Mouse (Mus musculus): ENCODE results near the gene Thap11. TPM values are rescaled to one million over a fixed set of nuclear protein-coding genes. Genes with fewer than 3 reads are reported as not detected.

Thap11 gene
- total RNA-seq, 2 experiments from 2014 or later = 24.2 to 26.9 TPM

DNA sequence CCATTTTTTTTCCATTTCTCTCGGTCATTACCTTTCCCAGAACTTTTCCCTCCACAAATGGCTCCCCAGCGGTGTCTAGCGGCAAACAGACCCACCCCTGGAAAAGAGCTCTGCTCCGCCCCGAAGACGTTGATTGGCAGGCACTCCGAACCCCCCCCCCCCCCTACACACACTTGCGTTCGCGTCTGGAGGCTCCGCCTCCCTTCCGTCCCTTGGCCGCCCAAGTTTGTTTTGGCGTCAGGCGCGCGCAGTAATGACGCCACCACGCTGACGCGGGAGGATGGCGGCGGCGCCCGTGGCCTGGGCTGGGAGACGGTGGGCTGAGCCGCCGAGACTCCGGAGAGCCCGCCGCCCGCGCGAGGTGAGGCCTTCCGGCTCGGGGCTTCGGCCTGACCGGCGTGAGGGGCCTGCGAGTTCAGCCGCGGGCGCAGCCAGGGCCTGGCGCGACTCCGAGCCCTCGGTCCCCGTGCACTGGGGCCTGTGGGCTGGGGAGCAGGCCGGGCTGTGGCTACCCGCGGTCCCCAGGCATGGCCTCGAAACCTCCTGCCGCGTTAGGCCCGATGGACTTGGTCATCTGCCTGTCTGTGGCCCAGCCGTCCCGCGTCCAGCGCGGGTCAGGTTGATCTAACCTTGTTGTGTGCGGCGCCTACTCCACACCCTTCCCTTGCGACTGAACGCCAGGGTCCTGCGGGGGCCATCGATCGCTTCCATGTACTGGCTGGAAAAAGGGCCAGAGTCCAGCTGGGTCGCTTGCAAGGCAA, 45.4 kb downstream of the Thap11 start, which contains the start of gene Pskh1:
Pskh1 (plus strand) TSS at position 262 of the 761 bp plus-strand sequence.
- peak; percentile 92 for DNase-seq

- DNase-seq = no peak
These were observed 46.1 kb downstream of the Thap11 start for GRCm38 (mm10) chr8:105900941-105901616.

Other genes with a start within 250 kb of the Thap11 start
- gene Ripor1, start 249.9 kb upstream of the Thap11 start, total RNA-seq (2021) = 10 to 100 TPM; 20.7 to 26.9 TPM
- gene Ctcf, start 218.6 kb upstream of the Thap11 start, total RNA-seq (2021) = 10 to 100 TPM; 43.7 to 46.7 TPM
- gene Agrp, start 217.7 kb upstream of the Thap11 start, total RNA-seq (2021) = under 1 TPM; 0.84 to 0.85 TPM
- gene Carmil2, start 168.9 kb upstream of the Thap11 start, total RNA-seq (2021) = under 1 TPM; 0.28 to 0.38 TPM
- gene Acd, start 154.0 kb upstream of the Thap11 start, total RNA-seq (2021) = 10 to 100 TPM; 12.9 to 15.2 TPM
- gene Pard6a, start 154.0 kb upstream of the Thap11 start, total RNA-seq (2021) = 1 to 10 TPM; 6.0 to 7.8 TPM
- gene 4933405L10Rik, start 147.5 kb upstream of the Thap11 start, total RNA-seq (2021) = not detected
- gene Enkd1, start 146.9 kb upstream of the Thap11 start, total RNA-seq (2021) = 1 to 10 TPM; 2.0 to 3.7 TPM
- gene Gfod2, start 96.5 kb upstream of the Thap11 start, total RNA-seq (2021) = 1 to 10 TPM; 6.5 to 7.6 TPM
- 10 to 100 TPM; 19.9 to 25.2 TPM for gene Ranbp10, start 27.8 kb upstream of the Thap11 start, total RNA-seq (2021)
- not detected for gene Tsnaxip1, start 27.4 kb upstream of the Thap11 start, total RNA-seq (2021)
- 1 to 10 TPM; 5.2 to 7.0 TPM for gene Cenpt, start 1.9 kb upstream of the Thap11 start, total RNA-seq (2021)
- gene Nutf2, start 5.4 kb downstream of the Thap11 start, total RNA-seq (2021) = 10 to 100 TPM; 65.5 to 80.5 TPM
- gene Edc4, start 25.7 kb downstream of the Thap11 start, total RNA-seq (2021) = 10 to 100 TPM; 24.6 to 30.3 TPM
- gene Nrn1l, start 38.4 kb downstream of the Thap11 start, total RNA-seq (2021) = under 1 TPM in 1 of 2 experiments, not detected in 1; 0.56 TPM
- 10 to 100 TPM; 15.2 to 17.5 TPM for gene Pskh1, start 45.3 kb downstream of the Thap11 start, total RNA-seq (2021)
- under 1 TPM in 1 of 2 experiments, not detected in 1; 0.47 TPM for gene Ctrl, start 78.7 kb downstream of the Thap11 start, total RNA-seq (2021)
- gene Psmb10, start 83.3 kb downstream of the Thap11 start, total RNA-seq (2021) = 10 to 100 TPM; 22.9 to 26.3 TPM
- 1 to 10 TPM in 1 of 2 experiments, under 1 TPM in 1; 0.23 to 1.2 TPM for gene Lcat, start 88.2 kb downstream of the Thap11 start, total RNA-seq (2021)
- 10 to 100 TPM; 18.7 to 26.6 TPM for gene Slc12a4, start 111.0 kb downstream of the Thap11 start, total RNA-seq (2021)
- not detected for gene Dpep3, start 124.3 kb downstream of the Thap11 start, total RNA-seq (2021)
- 10 to 100 TPM in 1 of 2 experiments, 1 to 10 TPM in 1; 9.6 to 11.1 TPM for gene Dus2, start 136.2 kb downstream of the Thap11 start, total RNA-seq (2021)
- not detected for gene Dpep2nb, start 150.8 kb downstream of the Thap11 start, total RNA-seq (2021)
- 1 to 10 TPM; 8.0 to 8.4 TPM for gene Ddx28, start 156.8 kb downstream of the Thap11 start, total RNA-seq (2021)
- gene Nfatc3, start 203.7 kb downstream of the Thap11 start, total RNA-seq (2021) = 10 to 100 TPM; 25.3 to 30.7 TPM